Mouse (Mus musculus): ENCODE data around the gene Pcnt. TPM values are rescaled to one million over a fixed set of nuclear protein-coding genes. Genes with fewer than 3 reads are reported as not detected.

Pcnt gene
- polyA plus RNA-seq, 1 experiment, result 18.4 TPM

DNA sequence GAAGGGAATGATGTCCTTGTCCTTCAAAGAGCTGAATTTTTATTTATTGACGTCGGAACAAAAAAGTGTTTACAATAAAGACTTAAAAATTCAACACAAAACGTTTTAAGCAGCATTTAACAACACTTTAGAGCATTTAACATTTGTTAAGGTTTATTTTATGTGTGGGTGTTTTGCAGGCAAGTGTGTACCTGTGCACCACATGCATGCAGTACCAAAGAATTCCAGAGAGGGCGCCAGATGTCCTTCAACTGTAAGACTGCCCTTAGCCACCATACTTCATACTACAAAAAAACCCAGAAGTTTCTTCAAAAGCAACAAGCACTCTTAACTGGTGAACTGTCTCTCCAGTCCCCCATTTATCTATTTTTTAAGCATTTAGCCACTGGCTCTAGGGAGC, 96.0 kb downstream of the Pcnt start:
- Histone ChIP-seq H3K27me3 (ENCODE audit: control insufficient read depth, insufficient read depth, low read length) (peaks cover 6% of the 10 kb centered on the region; the same call in 1 of the 2 replicates), H3K36me3 (ENCODE audit: control insufficient read depth, insufficient read depth, low read length) (peaks cover 4% of the 10 kb centered on the region; the same call in 1 of the 2 replicates), H3K4me1 (ENCODE audit: control insufficient read depth, insufficient read depth, insufficient read length) (no peaks in the 10 kb centered on the region; the same call in 1 of the 2 replicates), H3K4me3 (ENCODE audit: extremely low read depth, insufficient read depth, insufficient read length) (no peak overlapping the region), H3K27ac (ENCODE audit: insufficient read depth, low read length) (peak overlapping the region; percentile 66; the same call in 1 of the 2 replicates)
- WGBS, result 13% methylated on average over 4 of the region's 4 CpGs
- peak; percentile 53 to 72 for DNase-seq (ENCODE audit: low read depth in 1 of 2, low spot score in 2 of 2)
- TF ChIP-seq POLR2A (IDR thresholded peaks at IDR 0.05; ENCODE audit: low read depth, low read length), result no peak
- peak; percentile 14; the same call in 1 of the 2 replicates for TF ChIP-seq CTCF (IDR thresholded peaks at IDR 0.05; ENCODE audit: extremely low read depth, insufficient read depth, insufficient read length, insufficient replicate concordance)

DNA sequence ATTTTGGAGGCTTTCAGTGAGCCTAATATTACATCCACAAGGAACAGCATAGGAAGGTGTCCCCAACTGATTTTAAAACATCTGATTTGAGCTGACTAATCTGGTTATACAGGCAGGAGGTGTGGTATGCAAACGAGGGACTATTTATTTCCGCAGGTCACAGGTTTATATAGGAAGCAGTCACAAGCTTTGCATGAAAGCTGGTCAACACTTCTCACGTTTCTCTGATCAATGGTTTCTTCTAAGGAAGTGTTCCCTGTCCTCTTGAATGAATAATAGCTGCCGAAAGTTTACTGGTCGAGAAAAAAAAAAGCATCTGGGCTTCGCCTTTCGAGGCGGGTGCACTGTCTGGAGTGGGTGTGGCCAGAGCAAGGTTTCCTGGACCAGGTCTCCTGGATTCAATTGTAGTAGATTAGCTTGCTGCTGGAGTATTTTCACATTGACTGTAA, 96.5 kb downstream of the Pcnt start:
- TF ChIP-seq CTCF (IDR thresholded peaks at IDR 0.05; ENCODE audit: extremely low read depth, insufficient read depth, insufficient read length, insufficient replicate concordance), result no peak
- no peak for TF ChIP-seq POLR2A (IDR thresholded peaks at IDR 0.05; ENCODE audit: low read depth, low read length)
- 2% methylated on average over 8 of the region's 8 CpGs for WGBS
- Histone ChIP-seq H3K36me3 (ENCODE audit: control insufficient read depth, insufficient read depth, low read length) (peaks cover 2% of the 10 kb centered on the region; the same call in 1 of the 2 replicates), H3K27ac (ENCODE audit: insufficient read depth, low read length) (peak overlapping the region; percentile 66), H3K4me1 (ENCODE audit: control insufficient read depth, insufficient read depth, insufficient read length) (no peaks in the 10 kb centered on the region; the same call in 1 of the 2 replicates), H3K27me3 (ENCODE audit: control insufficient read depth, insufficient read depth, low read length) (peaks cover 6% of the 10 kb centered on the region; the same call in 1 of the 2 replicates), H3K4me3 (ENCODE audit: extremely low read depth, insufficient read depth, insufficient read length) (peak overlapping the region; percentile 50)
- peak; percentile 11 to 69 for DNase-seq (ENCODE audit: low read depth in 1 of 2, low spot score in 2 of 2)

DNA sequence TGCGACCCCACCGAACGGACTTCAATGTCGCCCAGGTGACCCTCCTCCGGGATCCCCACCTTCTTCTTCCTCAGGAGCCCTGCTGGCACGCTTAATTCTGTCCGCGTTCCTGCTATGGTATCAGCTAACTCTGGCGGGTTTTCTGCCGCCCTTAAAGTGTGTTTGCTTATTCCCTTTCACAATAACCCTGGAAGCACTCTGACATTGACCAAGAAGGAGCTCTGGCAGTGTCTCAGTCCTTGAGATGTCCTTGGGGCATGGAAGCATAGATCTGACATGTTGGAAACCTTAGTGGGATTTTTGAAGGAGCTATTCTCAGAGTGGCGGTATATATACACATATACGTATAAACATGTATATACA, 97.1 kb downstream of the Pcnt start:
- 1% methylated on average over 12 of the region's 12 CpGs for WGBS
- peak overlapping the region; percentile 15 for H3K27ac ChIP-seq (ENCODE audit: insufficient read depth, low read length)

GRCm38 (mm10) chr10:76344711-76345539, 97.7 kb downstream of the Pcnt start, which contains the start of gene Dip2a:
Dip2a (minus strand) TSS chr10:76345291.
- H3K27ac ChIP-seq (ENCODE audit: insufficient read depth, low read length), result peak within 1 kb of the TSS; percentile 66
- peak; percentile 74 to 93 for DNase-seq (ENCODE audit: low read depth in 1 of 2, low spot score in 2 of 2)
- WGBS, result under 1% methylated on average over 93 of the region's 94 CpGs

More for the DNA sequence above, 97.1 kb downstream of the Pcnt start:
- Histone ChIP-seq H3K36me3 (ENCODE audit: control insufficient read depth, insufficient read depth, low read length) (peaks cover under 1% of the 10 kb centered on the region; the same call in 1 of the 2 replicates), H3K4me1 (ENCODE audit: control insufficient read depth, insufficient read depth, insufficient read length) (no peaks in the 10 kb centered on the region; the same call in 1 of the 2 replicates), H3K4me3 (ENCODE audit: extremely low read depth, insufficient read depth, insufficient read length) (peak overlapping the region; percentile 78), H3K27me3 (ENCODE audit: control insufficient read depth, insufficient read depth, low read length) (peaks cover 6% of the 10 kb centered on the region; the same call in 1 of the 2 replicates)
- DNase-seq (ENCODE audit: low read depth in 1 of 2, low spot score in 2 of 2), result no peak
- no peak for TF ChIP-seq POLR2A (IDR thresholded peaks at IDR 0.05; ENCODE audit: low read depth, low read length)
- no peak for TF ChIP-seq CTCF (IDR thresholded peaks at IDR 0.05; ENCODE audit: extremely low read depth, insufficient read depth, insufficient read length, insufficient replicate concordance)

GRCm38 (mm10) chr10:76334350-76334749, 108.2 kb downstream of the Pcnt start:
- no peak for DNase-seq (ENCODE audit: low read depth in 1 of 2, low spot score in 2 of 2)
- TF ChIP-seq CTCF (IDR thresholded peaks at IDR 0.05; ENCODE audit: extremely low read depth, insufficient read depth, insufficient read length, insufficient replicate concordance) (no peak), POLR2A (IDR thresholded peaks at IDR 0.05; ENCODE audit: low read depth, low read length) (no peak)
- H3K4me1 ChIP-seq (ENCODE audit: control insufficient read depth, insufficient read depth, insufficient read length), result no peaks in the 10 kb centered on the region
- H3K4me3 ChIP-seq (ENCODE audit: extremely low read depth, insufficient read depth, insufficient read length), result no peak overlapping the region
- no peaks in the 10 kb centered on the region for H3K27me3 ChIP-seq (ENCODE audit: control insufficient read depth, insufficient read depth, low read length)
- no peak overlapping the region for H3K27ac ChIP-seq (ENCODE audit: insufficient read depth, low read length)
- no peaks in the 10 kb centered on the region for H3K36me3 ChIP-seq (ENCODE audit: control insufficient read depth, insufficient read depth, low read length)
- 62% methylated on average over 4 of the region's 4 CpGs for WGBS

More at GRCm38 (mm10) chr10:76344711-76345539, 97.7 kb downstream of the Pcnt start, which contains the start of gene Dip2a:
- Histone ChIP-seq H3K4me1 (ENCODE audit: control insufficient read depth, insufficient read depth, insufficient read length) (no peaks in the 10 kb centered on the region; the same call in 1 of the 2 replicates), H3K36me3 (ENCODE audit: control insufficient read depth, insufficient read depth, low read length) (no peaks in the 10 kb centered on the region), H3K4me3 (ENCODE audit: extremely low read depth, insufficient read depth, insufficient read length) (peak within 1 kb of the TSS; percentile 78), H3K27me3 (ENCODE audit: control insufficient read depth, insufficient read depth, low read length) (peaks cover 6% of the 10 kb centered on the region; the same call in 1 of the 2 replicates)
- TF ChIP-seq CTCF (IDR thresholded peaks at IDR 0.05; ENCODE audit: extremely low read depth, insufficient read depth, insufficient read length, insufficient replicate concordance) (no peak), POLR2A (IDR thresholded peaks at IDR 0.05; ENCODE audit: low read depth, low read length) (no peak; the same call in 1 of the 2 replicates)

DNA sequence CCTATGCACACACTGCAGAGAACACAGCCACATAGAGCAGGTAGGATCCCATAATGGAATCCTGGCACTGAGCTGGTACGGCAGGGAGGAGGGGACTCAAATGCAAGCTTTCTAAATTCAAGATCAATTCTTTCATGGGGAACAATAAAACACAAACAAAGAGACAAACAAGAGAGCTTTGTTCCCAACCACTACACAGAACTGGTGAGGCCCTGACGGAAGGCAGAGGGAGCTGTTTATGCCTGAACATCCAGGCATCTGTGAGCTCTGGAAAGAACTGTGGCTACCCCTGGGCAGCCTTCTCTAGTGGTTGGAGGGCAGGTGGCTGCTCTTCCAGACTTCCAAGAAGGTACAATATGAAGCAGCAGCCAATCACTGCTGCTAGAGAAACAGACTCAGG, 110.5 kb downstream of the Pcnt start:
- Histone ChIP-seq H3K4me1 (ENCODE audit: control insufficient read depth, insufficient read depth, insufficient read length) (no peaks in the 10 kb centered on the region), H3K27me3 (ENCODE audit: control insufficient read depth, insufficient read depth, low read length) (no peaks in the 10 kb centered on the region), H3K4me3 (ENCODE audit: extremely low read depth, insufficient read depth, insufficient read length) (no peak overlapping the region), H3K27ac (ENCODE audit: insufficient read depth, low read length) (no peak overlapping the region), H3K36me3 (ENCODE audit: control insufficient read depth, insufficient read depth, low read length) (no peaks in the 10 kb centered on the region)
- DNase-seq (ENCODE audit: low read depth in 1 of 2, low spot score in 2 of 2), result no peak
- 91% methylated on average over 2 of the region's 2 CpGs for WGBS
- TF ChIP-seq CTCF (IDR thresholded peaks at IDR 0.05; ENCODE audit: extremely low read depth, insufficient read depth, insufficient read length, insufficient replicate concordance) (no peak), POLR2A (IDR thresholded peaks at IDR 0.05; ENCODE audit: low read depth, low read length) (no peak)
